In genomic region chr14:12059149-12059548, GRCm38 (mm10) we compare ENCODE assay signal across 15 mouse cellular contexts.
DNase-seq lines count a peak whose midpoint lies in the region.
"Had no signal": no experiment of that assay in that cellular context is flagged by ENCODE, and none has a peak within 500 bp of the region (broad histone marks: within the 10 kb centered on the region; RNA-seq: fewer than 3 reads in every experiment).

No protein-coding gene starts in this region.

- peak; percentile 92 for DNase-seq in gastrocnemius, adult 18-20 months (ENCODE audit: low spot score)
- no peak for DNase-seq in gastrocnemius, postnatal 10 days
- DNase-seq in lung, adult 18-20 months: peak; percentile 7 to 19
- DNase-seq in lung, postnatal 14 days: no peak
- peak; percentile 31 for DNase-seq in fat pad, adult 2 months (ENCODE audit: extremely low read depth, low read depth, low spot score)
- DNase-seq in heart, postnatal 25 days (ENCODE audit: low spot score): peak; percentile 27
- no peak for DNase-seq in thymus, postnatal 0 days (ENCODE audit: low spot score)
- DNase-seq: adrenal gland, postnatal 10 days; cerebellum, adult 8-10 months; forebrain, postnatal 0 days; kidney, adult 2 months; kidney, postnatal 25 days; layer of hippocampus, adult 9-11 months; liver; thymus, postnatal 25 days had no signal

- intact Hi-C loops in heart, postnatal 25 days (cut with DNase I): loop anchor here (5.0 kb wide), 2 partner anchors 172 to 192 kb away; no protein-coding TSS in a partner anchor

Comparison
In these comparisons a context has a peak if more than half of its experiments do, and no peak if none do; other contexts are left out.
1. DNase-seq: peak in gastrocnemius, adult 18-20 months (single experiment), lung, adult 18-20 months (2 of 2), fat pad, adult 2 months (single experiment) and heart, postnatal 25 days (single experiment); none in gastrocnemius, postnatal 10 days (single experiment), lung, postnatal 14 days (single experiment) and thymus, postnatal 0 days (single experiment).